Mouse (Mus musculus) E14TG2a.4 (cell line): Measurements from ENCODE around the gene Odf2l.

Experiments used
- H3K27me3 ChIP-seq: 2 replicates; pipeline ENCODE4 v1.6.1; 2014; ENCODE audit warnings: low read length, control low read depth; ENCODE audit not compliant: insufficient read depth
- H3K36me3 ChIP-seq: 2 replicates; pipeline ENCODE4 v1.6.1; 2014; ENCODE audit warnings: low read length, control low read depth; ENCODE audit not compliant: insufficient read depth
- H3K4me1 ChIP-seq: replicated peaks from 2 replicates; pipeline ENCODE4 v1.6.1; 2014; ENCODE audit warnings: low read depth, low read length, control low read depth
- H3K4me3 ChIP-seq: replicated peaks from 2 replicates; pipeline ENCODE4 v1.5.1; 2014; ENCODE audit warnings: mild to moderate bottlenecking, low read length
- H3K9me3 ChIP-seq: 2 replicates; pipeline ENCODE4 v1.6.1; 2014; ENCODE audit warnings: low read length, control low read depth
- CTCF ChIP-seq: conservative IDR thresholded peaks from 2 replicates; pipeline ENCODE4 v1.5.1; 2014; ENCODE audit warnings: low read length
- NANOG ChIP-seq: IDR thresholded peaks from 2 replicates; pipeline ENCODE4 v1.6.1; 2014; ENCODE audit warnings: borderline replicate concordance, low read length, mixed read lengths
- POU5F1 ChIP-seq: IDR thresholded peaks from 2 replicates; pipeline ENCODE4 v1.6.1; 2014; ENCODE audit warnings: low read length, borderline replicate concordance

Gene Odf2l

DNA sequence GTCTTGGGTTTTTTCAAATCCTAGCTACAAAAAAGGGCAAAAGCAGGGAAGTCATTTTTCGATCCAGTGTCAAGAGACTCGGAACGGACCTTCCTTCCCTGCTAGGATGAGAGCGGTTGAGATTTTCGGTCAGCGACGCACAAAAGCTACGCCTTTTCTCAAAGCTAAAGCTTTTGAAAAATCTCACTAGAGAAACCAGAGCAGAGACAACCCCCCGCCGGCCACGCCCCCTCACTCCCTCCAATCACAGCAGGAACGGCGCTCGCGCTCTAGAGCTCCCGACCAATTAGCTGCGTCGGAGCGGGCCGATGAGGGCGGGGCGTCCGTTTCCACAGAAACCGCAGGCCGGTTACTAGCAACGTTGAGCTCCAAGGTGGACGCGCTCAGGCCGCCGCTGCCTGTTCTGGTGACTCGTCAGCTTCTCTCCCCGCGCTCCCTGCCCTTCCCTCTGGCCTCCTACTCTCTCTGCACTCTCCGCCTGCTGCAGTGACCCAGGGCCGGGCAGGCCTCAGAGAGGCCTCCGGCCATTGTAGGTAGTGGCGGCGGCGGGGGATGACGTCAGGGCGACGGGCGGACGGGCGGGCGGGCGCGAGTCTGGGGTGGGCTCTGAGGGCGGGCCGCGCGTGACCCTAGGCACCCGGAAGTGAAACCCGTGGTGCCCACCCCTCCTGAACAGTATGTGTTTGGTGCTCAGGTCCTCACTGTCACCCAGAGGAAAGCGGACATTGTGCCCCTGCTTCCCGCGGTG lies at the start of gene Odf2l:
Gene Odf2l (plus strand): TSS at position 335 of the 748 bp plus-strand sequence.
- Histone ChIP-seq H3K4me1 (peaks cover 11% of the 10 kb centered on the region), H3K27me3 (no peaks in the 10 kb centered on the region), H3K36me3 (no peaks in the 10 kb centered on the region), H3K9me3 (peaks cover 35% of the 10 kb centered on the region), H3K4me3 (peak within 1 kb of the TSS; percentile 84)
- no peak for TF ChIP-seq NANOG

GRCm38 (mm10) chr3:145068964-145069363 lies 49.4 kb upstream of the Odf2l start:
- no peak for TF ChIP-seq NANOG
- no peak for TF ChIP-seq CTCF
- no peak for TF ChIP-seq POU5F1
- Histone ChIP-seq H3K4me1 (no peaks in the 10 kb centered on the region), H3K9me3 (no peaks in the 10 kb centered on the region), H3K36me3 (no peaks in the 10 kb centered on the region), H3K27me3 (no peaks in the 10 kb centered on the region), H3K4me3 (no peak overlapping the region)

DNA sequence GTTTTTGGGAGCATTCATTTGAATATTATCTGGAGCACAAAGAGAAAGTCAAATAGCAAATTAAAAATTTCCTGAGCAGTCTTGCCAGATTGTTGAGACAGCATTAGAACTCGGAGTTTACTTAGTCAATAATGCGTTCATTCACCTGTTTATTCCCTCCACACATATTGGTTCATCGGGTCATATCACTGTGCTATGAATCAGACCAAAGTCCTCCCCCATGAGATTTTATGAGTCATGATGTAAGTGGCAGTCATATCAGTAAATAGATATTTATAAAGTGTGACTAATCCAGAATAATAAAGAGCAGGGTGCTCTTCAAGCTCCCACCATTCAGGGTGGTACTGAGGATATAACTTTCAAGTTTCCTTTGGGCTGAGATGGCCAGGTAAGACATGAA lies 46.0 kb upstream of the Odf2l start:
- Histone ChIP-seq H3K9me3 (no peaks in the 10 kb centered on the region), H3K27me3 (no peaks in the 10 kb centered on the region), H3K36me3 (no peaks in the 10 kb centered on the region), H3K4me1 (no peaks in the 10 kb centered on the region), H3K4me3 (no peak overlapping the region)
- TF ChIP-seq CTCF (no peak), POU5F1 (no peak), NANOG (no peak)

DNA sequence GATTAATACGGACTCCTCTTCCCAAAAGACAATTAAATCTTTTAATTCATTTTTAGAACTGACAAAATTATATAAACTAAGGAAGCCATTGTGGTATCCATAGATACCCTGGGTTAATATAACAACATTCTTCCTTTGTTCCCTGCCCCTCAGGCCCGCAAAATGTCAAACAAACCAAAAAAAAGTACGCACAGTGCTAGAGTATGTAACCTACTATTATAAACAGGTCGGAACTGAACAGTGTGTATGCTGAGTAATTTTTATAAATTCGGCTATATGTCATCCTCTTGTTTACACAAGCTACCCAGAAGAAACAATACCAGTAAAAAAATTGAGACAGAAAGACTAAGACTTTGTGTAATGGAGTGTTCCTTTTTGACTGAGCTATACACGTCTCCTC lies 40.0 kb upstream of the Odf2l start:
- TF ChIP-seq CTCF (no peak), POU5F1 (no peak), NANOG (no peak)

GRCm38 (mm10) chr3:145080904-145081303 lies 37.5 kb upstream of the Odf2l start:
- Histone ChIP-seq H3K27me3 (no peaks in the 10 kb centered on the region), H3K9me3 (no peaks in the 10 kb centered on the region), H3K4me1 (no peaks in the 10 kb centered on the region), H3K36me3 (no peaks in the 10 kb centered on the region), H3K4me3 (no peak overlapping the region)
- no peak for TF ChIP-seq CTCF
- no peak for TF ChIP-seq NANOG
- TF ChIP-seq POU5F1, result no peak

More for the DNA sequence above, 40.0 kb upstream of the Odf2l start:
- no peaks in the 10 kb centered on the region for H3K9me3 ChIP-seq
- H3K36me3 ChIP-seq, result no peaks in the 10 kb centered on the region
- H3K27me3 ChIP-seq, result no peaks in the 10 kb centered on the region
- H3K4me3 ChIP-seq, result no peak overlapping the region
- no peaks in the 10 kb centered on the region for H3K4me1 ChIP-seq

GRCm38 (mm10) chr3:145083081-145083480 lies 35.3 kb upstream of the Odf2l start:
- H3K27me3 ChIP-seq, result no peaks in the 10 kb centered on the region
- TF ChIP-seq POU5F1, result no peak
- no peak for TF ChIP-seq NANOG
- TF ChIP-seq CTCF, result no peak
- no peak overlapping the region for H3K4me3 ChIP-seq
- H3K4me1 ChIP-seq, result no peaks in the 10 kb centered on the region
- H3K9me3 ChIP-seq, result no peaks in the 10 kb centered on the region
- H3K36me3 ChIP-seq, result no peaks in the 10 kb centered on the region

GRCm38 (mm10) chr3:145086180-145086579 lies 32.2 kb upstream of the Odf2l start:
- no peak for TF ChIP-seq POU5F1
- no peak for TF ChIP-seq NANOG
- no peak for TF ChIP-seq CTCF
- H3K27me3 ChIP-seq, result no peaks in the 10 kb centered on the region
- H3K9me3 ChIP-seq, result no peaks in the 10 kb centered on the region
- no peaks in the 10 kb centered on the region for H3K4me1 ChIP-seq
- no peak overlapping the region for H3K4me3 ChIP-seq
- H3K36me3 ChIP-seq, result no peaks in the 10 kb centered on the region

- TF ChIP-seq POU5F1 (no peak), NANOG (no peak), CTCF (no peak)
- Histone ChIP-seq H3K36me3 (no peaks in the 10 kb centered on the region), H3K27me3 (no peaks in the 10 kb centered on the region), H3K9me3 (no peaks in the 10 kb centered on the region), H3K4me3 (no peak overlapping the region), H3K4me1 (no peaks in the 10 kb centered on the region)
These were observed 30.4 kb upstream of the Odf2l start for GRCm38 (mm10) chr3:145087857-145088598.
